Mouse (Mus musculus) layer of hippocampus, adult 9-11 months (tissue): ENCODE results near the gene Zfp282.

Source experiments
- DNase-seq: peaks from one replicate; pipeline ENCODE4 v3.0.0; 2022

Zfp282 gene

GRCm38 (mm10) chr6:47903587-47903986 lies 26.6 kb downstream of the Zfp282 start:
- no peak for DNase-seq

GRCm38 (mm10) chr6:47904361-47904760 lies 27.4 kb downstream of the Zfp282 start:
- DNase-seq: no peak

GRCm38 (mm10) chr6:47904917-47905695 lies 28.1 kb downstream of the Zfp282 start:
- no peak for DNase-seq

- DNase-seq: no peak
Measured at GRCm38 (mm10) chr6:47906326-47906725, 29.3 kb downstream of the Zfp282 start.

GRCm38 (mm10) chr6:47909007-47909406 lies 32.0 kb downstream of the Zfp282 start:
- no peak for DNase-seq

- no peak for DNase-seq
Measured at GRCm38 (mm10) chr6:47911650-47912049, 34.6 kb downstream of the Zfp282 start.

GRCm38 (mm10) chr6:47912991-47913390 lies 36.0 kb downstream of the Zfp282 start:
- DNase-seq: no peak

- DNase-seq: no peak
Measured at GRCm38 (mm10) chr6:47917051-47917450, 40.0 kb downstream of the Zfp282 start.

- no peak for DNase-seq
Measured at GRCm38 (mm10) chr6:47918768-47919274, 41.8 kb downstream of the Zfp282 start.

GRCm38 (mm10) chr6:47919646-47920446 lies 42.8 kb downstream of the Zfp282 start:
- no peak for DNase-seq

GRCm38 (mm10) chr6:47920447-47921340 lies 43.7 kb downstream of the Zfp282 start, which contains the start of gene Zfp212:
Gene Zfp212 (plus strand): TSS chr6:47920476.
- DNase-seq: peak; percentile 91

- no peak for DNase-seq
Measured at GRCm38 (mm10) chr6:47942461-47942860, 65.5 kb downstream of the Zfp282 start.

GRCm38 (mm10) chr6:47943021-47943691 lies 66.2 kb downstream of the Zfp282 start:
- peak; percentile 46 for DNase-seq

GRCm38 (mm10) chr6:47943721-47944120 lies 66.7 kb downstream of the Zfp282 start:
- DNase-seq: no peak

GRCm38 (mm10) chr6:47947388-47947787 lies 70.4 kb downstream of the Zfp282 start:
- DNase-seq: no peak

GRCm38 (mm10) chr6:47953191-47953726 lies 76.3 kb downstream of the Zfp282 start, which contains the start of gene Zfp956:
Gene Zfp956 (plus strand): TSS chr6:47953390.
- peak; percentile 94 for DNase-seq

- no peak for DNase-seq
Measured at GRCm38 (mm10) chr6:47954425-47954824, 77.4 kb downstream of the Zfp282 start.

GRCm38 (mm10) chr6:47957816-47958215 lies 80.8 kb downstream of the Zfp282 start:
- DNase-seq: no peak
